Mouse (Mus musculus): Measurements from ENCODE around the gene Pcsk5.

GRCm38 (mm10) chr19:17577412-17577811, 260.0 kb downstream of the Pcsk5 start:
- no peak for TF ChIP-seq POLR2A (IDR thresholded peaks at IDR 0.05; ENCODE audit: borderline replicate concordance, insufficient read depth, low read length)
- TF ChIP-seq CTCF (IDR thresholded peaks at IDR 0.05; ENCODE audit: borderline replicate concordance, insufficient read depth, low read depth, low read length) = no peak
